Mouse (Mus musculus): ENCODE data around the gene Ehbp1. TPM values are rescaled to one million over a fixed set of nuclear protein-coding genes. Genes with fewer than 3 reads are reported as not detected.

The Ehbp1 gene
- polyA plus RNA-seq, 1 experiment from 2014 or later = 21.4 TPM

GRCm38 (mm10) chr11:22349945-22350344 is 7.9 kb upstream of the Ehbp1 start:
- Histone ChIP-seq H3K9me3 (replicated peaks) (no peaks in the 10 kb centered on the region), H3K27ac (ENCODE audit: poor library complexity, severe bottlenecking) (no peak overlapping the region), H3K36me3 (no peaks in the 10 kb centered on the region), H3K4me3 (no peak overlapping the region), H3K27me3 (replicated peaks) (no peaks in the 10 kb centered on the region), H3K9ac (no peak overlapping the region), H3K4me1 (replicated peaks) (no peaks in the 10 kb centered on the region), H3K4me2 (no peak overlapping the region)
- ATAC-seq (ENCODE audit: insufficient number of reproducible peaks, low FRiP score) = no peak
- WGBS = 67% methylated on average over 2 of the region's 2 CpGs

DNA sequence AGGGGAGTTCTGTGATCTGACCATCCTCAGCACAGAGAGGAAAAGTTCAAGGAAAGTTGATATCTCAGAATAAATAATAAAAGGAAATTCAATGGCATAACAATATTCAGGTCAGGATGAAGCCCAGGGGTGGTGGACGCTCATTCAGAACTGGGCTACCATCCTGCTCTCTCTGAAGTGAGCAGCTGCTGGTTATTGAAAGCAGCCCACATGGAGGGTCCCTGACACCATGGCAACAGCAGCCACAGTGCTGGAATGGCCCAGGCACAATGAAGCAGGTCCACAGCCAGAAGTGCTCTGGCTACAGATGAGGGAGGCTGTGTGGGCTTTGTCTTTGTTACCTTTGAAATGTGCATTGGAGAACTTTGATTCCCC is 6.4 kb upstream of the Ehbp1 start:
- Histone ChIP-seq H3K4me1 (replicated peaks) (no peaks in the 10 kb centered on the region), H3K27ac (ENCODE audit: poor library complexity, severe bottlenecking) (no peak overlapping the region), H3K9me3 (replicated peaks) (no peaks in the 10 kb centered on the region), H3K36me3 (no peaks in the 10 kb centered on the region), H3K4me2 (no peak overlapping the region), H3K27me3 (replicated peaks) (no peaks in the 10 kb centered on the region), H3K9ac (no peak overlapping the region), H3K4me3 (no peak overlapping the region)
- 74% methylated on average over 1 of the region's 1 CpGs for WGBS
- ATAC-seq (ENCODE audit: insufficient number of reproducible peaks, low FRiP score) = no peak

- no peak overlapping the region for H3K4me2 ChIP-seq
- no peaks in the 10 kb centered on the region for H3K27me3 ChIP-seq (replicated peaks)
- ATAC-seq (ENCODE audit: insufficient number of reproducible peaks, low FRiP score) = no peak
- no peaks in the 10 kb centered on the region for H3K9me3 ChIP-seq (replicated peaks)
- H3K27ac ChIP-seq (ENCODE audit: poor library complexity, severe bottlenecking) = no peak overlapping the region
- no peak overlapping the region for H3K4me3 ChIP-seq
- no peak overlapping the region for H3K9ac ChIP-seq
- WGBS = 57% methylated on average over 13 of the region's 13 CpGs
- no peaks in the 10 kb centered on the region for H3K36me3 ChIP-seq
- H3K4me1 ChIP-seq (replicated peaks) = peaks cover 2% of the 10 kb centered on the region
These were observed 5.8 kb upstream of the Ehbp1 start for GRCm38 (mm10) chr11:22347651-22348535.

DNA sequence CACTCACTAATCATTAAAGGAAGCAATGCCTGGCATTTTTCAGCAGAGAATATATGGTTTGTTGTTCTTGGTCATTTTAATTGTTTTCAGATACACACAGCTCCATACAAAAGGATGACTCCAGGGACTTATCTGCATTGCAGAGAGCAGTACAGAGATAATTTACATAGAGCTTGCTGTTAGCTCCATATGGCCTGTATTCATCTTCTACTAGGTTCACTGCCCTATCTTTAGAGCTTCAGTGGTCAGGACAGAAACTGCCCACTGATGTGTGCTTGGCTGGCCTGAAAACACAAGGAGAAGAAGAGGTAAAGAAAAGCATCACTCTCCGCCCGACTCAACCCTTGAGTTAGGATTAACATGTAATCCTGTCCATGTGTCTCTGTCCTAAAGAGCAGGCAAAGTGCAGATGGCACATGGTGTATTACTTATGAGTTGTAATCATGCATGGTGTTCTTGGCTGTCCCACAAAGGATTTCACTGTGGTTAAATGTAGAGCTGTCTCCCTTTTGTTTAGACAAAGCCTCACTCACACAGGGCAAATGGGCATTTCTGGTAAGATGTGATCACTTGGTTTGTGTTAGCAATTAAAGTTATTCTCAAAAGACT is 14.7 kb downstream of the Ehbp1 start:
- 84% methylated on average over 2 of the region's 2 CpGs for WGBS
- no peak overlapping the region for H3K9ac ChIP-seq
- ATAC-seq (ENCODE audit: insufficient number of reproducible peaks, low FRiP score) = no peak
- no peak overlapping the region for H3K27ac ChIP-seq (ENCODE audit: poor library complexity, severe bottlenecking)
- H3K27me3 ChIP-seq (replicated peaks) = no peaks in the 10 kb centered on the region
- H3K4me3 ChIP-seq = no peak overlapping the region
- no peak overlapping the region for H3K4me2 ChIP-seq
- no peaks in the 10 kb centered on the region for H3K36me3 ChIP-seq
- no peaks in the 10 kb centered on the region for H3K9me3 ChIP-seq (replicated peaks)
- no peaks in the 10 kb centered on the region for H3K4me1 ChIP-seq (replicated peaks)

- no peak overlapping the region for H3K4me3 ChIP-seq
- no peak overlapping the region for H3K9ac ChIP-seq
- WGBS = 84% methylated on average over 6 of the region's 6 CpGs
- no peak overlapping the region for H3K27ac ChIP-seq (ENCODE audit: poor library complexity, severe bottlenecking)
- H3K27me3 ChIP-seq (replicated peaks) = no peaks in the 10 kb centered on the region
- ATAC-seq (ENCODE audit: insufficient number of reproducible peaks, low FRiP score) = no peak
- no peaks in the 10 kb centered on the region for H3K9me3 ChIP-seq (replicated peaks)
- H3K4me1 ChIP-seq (replicated peaks) = no peaks in the 10 kb centered on the region
- H3K36me3 ChIP-seq = no peaks in the 10 kb centered on the region
- no peak overlapping the region for H3K4me2 ChIP-seq
These were observed 24.2 kb downstream of the Ehbp1 start for GRCm38 (mm10) chr11:22317824-22318411.

- H3K27me3 ChIP-seq (replicated peaks) = no peaks in the 10 kb centered on the region
- no peaks in the 10 kb centered on the region for H3K36me3 ChIP-seq
- ATAC-seq (ENCODE audit: insufficient number of reproducible peaks, low FRiP score) = no peak
- no peak overlapping the region for H3K4me3 ChIP-seq
- no peak overlapping the region for H3K4me2 ChIP-seq
- no peak overlapping the region for H3K9ac ChIP-seq
- H3K9me3 ChIP-seq (replicated peaks) = no peaks in the 10 kb centered on the region
- 77% methylated on average over 1 of the region's 1 CpGs for WGBS
- no peaks in the 10 kb centered on the region for H3K4me1 ChIP-seq (replicated peaks)
- no peak overlapping the region for H3K27ac ChIP-seq (ENCODE audit: poor library complexity, severe bottlenecking)
These were observed 26.3 kb downstream of the Ehbp1 start for GRCm38 (mm10) chr11:22315801-22316200.

- WGBS = 58% methylated on average over 6 of the region's 6 CpGs
- no peak for ATAC-seq (ENCODE audit: insufficient number of reproducible peaks, low FRiP score)
These were observed 40.9 kb downstream of the Ehbp1 start for GRCm38 (mm10) chr11:22301164-22301563.

DNA sequence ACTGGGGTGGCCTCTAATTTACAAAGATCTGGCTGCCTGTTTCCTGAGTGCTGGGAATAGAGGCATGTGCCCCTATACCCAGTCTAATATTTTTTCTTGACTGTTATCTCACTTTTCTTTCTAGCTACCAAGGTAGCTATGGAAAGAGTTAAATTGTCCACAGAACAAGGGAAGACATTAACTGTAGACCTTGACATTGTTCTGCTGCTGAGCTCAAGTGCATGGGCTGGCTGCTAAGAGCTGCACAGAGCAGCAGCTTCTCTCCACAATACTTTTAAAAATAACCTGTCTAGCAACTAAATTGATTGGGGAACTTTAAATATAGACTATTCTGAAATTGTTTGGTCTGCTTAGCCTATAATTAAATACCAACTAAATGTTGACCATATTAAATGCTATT is 52.9 kb downstream of the Ehbp1 start:
- H3K27ac ChIP-seq (ENCODE audit: poor library complexity, severe bottlenecking) = no peak overlapping the region

More at GRCm38 (mm10) chr11:22301164-22301563, 40.9 kb downstream of the Ehbp1 start:
- Histone ChIP-seq H3K9me3 (replicated peaks) (no peaks in the 10 kb centered on the region), H3K27me3 (replicated peaks) (no peaks in the 10 kb centered on the region), H3K4me3 (no peak overlapping the region), H3K4me1 (replicated peaks) (peaks cover 7% of the 10 kb centered on the region), H3K27ac (ENCODE audit: poor library complexity, severe bottlenecking) (no peak overlapping the region), H3K36me3 (no peaks in the 10 kb centered on the region), H3K9ac (no peak overlapping the region), H3K4me2 (no peak overlapping the region)

DNA sequence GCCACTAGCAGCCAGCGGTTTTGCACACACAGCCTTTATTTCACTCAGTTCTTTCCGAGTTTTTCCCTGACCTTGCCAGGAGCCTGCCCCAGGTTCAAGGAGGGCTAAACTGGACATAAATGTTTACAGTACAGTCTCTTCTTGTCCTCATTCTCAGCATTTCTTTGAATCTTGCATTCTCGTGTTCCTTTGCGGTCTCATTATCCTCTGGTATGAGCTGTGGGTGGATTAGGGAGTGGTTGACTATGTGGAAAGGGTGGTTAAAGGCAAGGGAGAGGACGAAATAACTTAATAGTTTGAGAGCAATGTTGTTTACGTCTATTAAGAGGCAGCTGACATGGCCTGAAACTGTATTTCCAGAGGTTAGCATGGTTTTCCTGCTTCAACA is 54.6 kb downstream of the Ehbp1 start:
- peaks cover 20% of the 10 kb centered on the region for H3K4me1 ChIP-seq (replicated peaks)
- H3K36me3 ChIP-seq = peaks cover 5% of the 10 kb centered on the region; the same call in 1 of the 2 replicates
- peak overlapping the region; percentile 95 for H3K4me3 ChIP-seq
- peak overlapping the region; percentile 95 for H3K27ac ChIP-seq (ENCODE audit: poor library complexity, severe bottlenecking)
- H3K9ac ChIP-seq = peak overlapping the region; percentile 82
- WGBS = 2% methylated on average over 6 of the region's 6 CpGs
- ATAC-seq (ENCODE audit: insufficient number of reproducible peaks, low FRiP score) = no peak
- H3K9me3 ChIP-seq (replicated peaks) = no peaks in the 10 kb centered on the region
- peak overlapping the region; percentile 87 for H3K4me2 ChIP-seq
- no peaks in the 10 kb centered on the region for H3K27me3 ChIP-seq (replicated peaks)

More for the DNA sequence above, 52.9 kb downstream of the Ehbp1 start:
- Histone ChIP-seq H3K36me3 (no peaks in the 10 kb centered on the region), H3K4me1 (replicated peaks) (peaks cover 16% of the 10 kb centered on the region), H3K27me3 (replicated peaks) (no peaks in the 10 kb centered on the region), H3K9ac (no peak overlapping the region), H3K9me3 (replicated peaks) (no peaks in the 10 kb centered on the region), H3K4me3 (no peak overlapping the region), H3K4me2 (no peak overlapping the region)
- ATAC-seq (ENCODE audit: insufficient number of reproducible peaks, low FRiP score) = no peak

- peak overlapping the region; percentile 87 for H3K4me2 ChIP-seq
- peaks cover 9% of the 10 kb centered on the region for H3K36me3 ChIP-seq
- H3K4me1 ChIP-seq (replicated peaks) = peaks cover 20% of the 10 kb centered on the region
- ATAC-seq (ENCODE audit: insufficient number of reproducible peaks, low FRiP score) = peak; percentile 100
- WGBS = under 1% methylated on average over 37 of the region's 43 CpGs
- no peaks in the 10 kb centered on the region for H3K27me3 ChIP-seq (replicated peaks)
- H3K9me3 ChIP-seq (replicated peaks) = no peaks in the 10 kb centered on the region
- peak overlapping the region; percentile 94 for H3K9ac ChIP-seq
- peak overlapping the region; percentile 95 for H3K27ac ChIP-seq (ENCODE audit: poor library complexity, severe bottlenecking)
- peak overlapping the region; percentile 95 for H3K4me3 ChIP-seq
These were observed 55.1 kb downstream of the Ehbp1 start for GRCm38 (mm10) chr11:22286885-22287512.

DNA sequence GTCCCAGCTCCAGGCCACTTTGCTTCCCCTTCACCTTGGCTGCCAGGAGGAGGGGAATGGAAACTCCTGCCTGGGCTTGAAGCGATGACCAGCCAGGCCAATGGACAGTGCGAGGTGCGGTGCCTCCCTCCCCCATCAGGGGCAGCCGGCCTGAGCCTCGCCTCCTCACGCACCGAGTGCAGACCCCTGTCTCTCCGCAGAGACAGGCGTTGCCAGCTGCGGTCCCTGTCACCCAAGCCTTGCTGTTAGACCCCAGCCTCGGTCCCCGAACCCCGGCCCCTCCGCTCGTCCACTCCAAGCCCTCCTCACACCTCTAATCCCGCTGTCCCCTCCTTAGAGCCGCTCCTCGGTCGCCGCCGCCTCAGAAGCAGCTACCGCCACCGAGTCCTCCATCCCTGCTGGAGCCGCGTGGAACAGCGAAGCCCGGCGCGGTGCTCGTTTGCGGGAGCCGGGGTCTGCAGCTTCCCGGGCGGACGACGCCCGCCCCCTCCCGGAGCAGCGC is 55.7 kb downstream of the Ehbp1 start:
- WGBS = under 1% methylated on average over 37 of the region's 39 CpGs
- peak; percentile 67 for ATAC-seq (ENCODE audit: insufficient number of reproducible peaks, low FRiP score)
- no peaks in the 10 kb centered on the region for H3K9me3 ChIP-seq (replicated peaks)
- peak overlapping the region; percentile 78 for H3K4me2 ChIP-seq
- no peaks in the 10 kb centered on the region for H3K27me3 ChIP-seq (replicated peaks)
- H3K4me3 ChIP-seq = peak overlapping the region; percentile 95
- H3K4me1 ChIP-seq (replicated peaks) = peaks cover 20% of the 10 kb centered on the region
- H3K27ac ChIP-seq (ENCODE audit: poor library complexity, severe bottlenecking) = peak overlapping the region; percentile 88
- peak overlapping the region; percentile 94 for H3K9ac ChIP-seq
- H3K36me3 ChIP-seq = peaks cover 15% of the 10 kb centered on the region

All from heart, embryonic 12.5 days (tissue).